Mouse (Mus musculus): ENCODE measurements around the gene Plk3. TPM values are rescaled to one million over a fixed set of nuclear protein-coding genes. Genes with fewer than 3 reads are reported as not detected.

Plk3 gene
- polyA plus RNA-seq, 1 experiment, result 2.5 TPM

DNA sequence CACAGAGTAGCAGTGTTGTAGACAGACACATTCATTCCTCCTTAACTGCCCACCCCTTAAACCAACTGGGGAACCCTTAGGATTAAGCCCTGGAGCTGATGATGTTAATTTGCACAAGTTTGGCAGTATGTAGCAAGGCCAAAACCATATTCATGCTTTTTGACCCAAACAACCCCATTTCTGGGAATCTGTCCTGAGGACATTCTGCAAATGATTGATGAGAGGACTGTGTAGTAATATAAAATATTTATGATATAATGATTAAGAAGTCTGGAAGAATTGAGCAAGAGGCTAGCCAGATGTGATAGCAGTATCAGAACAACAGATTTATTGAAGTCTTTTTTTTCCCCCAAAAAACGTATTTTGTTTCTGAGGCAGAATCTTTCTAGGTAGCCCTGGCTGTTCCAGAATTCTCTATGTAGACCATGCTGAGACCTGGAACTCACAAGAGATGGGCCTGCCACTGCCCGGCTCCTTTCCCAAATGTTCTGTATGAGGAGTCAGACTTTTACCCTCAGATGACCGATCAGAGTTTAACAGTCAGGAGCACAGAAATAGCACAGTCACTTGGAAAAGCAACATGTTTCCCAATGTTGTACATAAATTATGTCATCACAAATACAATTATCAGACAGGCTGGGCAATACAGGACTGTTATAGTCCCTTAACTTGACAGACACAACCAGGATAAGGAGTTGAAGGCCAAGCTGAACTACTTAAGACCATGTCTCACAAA, 39.0 kb downstream of the Plk3 start:
- Histone ChIP-seq H3K27ac (replicated peaks; ENCODE audit: low read depth, low read length) (peak overlapping the region; percentile 75; the same call in 1 of the 2 replicates), H3K4me3 (ENCODE audit: insufficient read depth, low read depth, low read length) (no peak overlapping the region), H3K4me1 (ENCODE audit: control insufficient read depth, insufficient read depth, insufficient read length, low read length) (peaks cover 11% of the 10 kb centered on the region)

GRCm38 (mm10) chr4:117090586-117090985, 43.2 kb downstream of the Plk3 start:
- no peaks in the 10 kb centered on the region; the same call in 1 of the 2 replicates for H3K4me1 ChIP-seq (ENCODE audit: control insufficient read depth, insufficient read depth, insufficient read length, low read length)
- H3K27ac ChIP-seq (replicated peaks; ENCODE audit: low read depth, low read length), result no peak overlapping the region
- no peak overlapping the region for H3K4me3 ChIP-seq (ENCODE audit: insufficient read depth, low read depth, low read length)

GRCm38 (mm10) chr4:117087948-117088640, 45.7 kb downstream of the Plk3 start:
- Histone ChIP-seq H3K4me1 (ENCODE audit: control insufficient read depth, insufficient read depth, insufficient read length, low read length) (no peaks in the 10 kb centered on the region), H3K27ac (replicated peaks; ENCODE audit: low read depth, low read length) (no peak overlapping the region), H3K4me3 (ENCODE audit: insufficient read depth, low read depth, low read length) (no peak overlapping the region)

Other genes with a start within 250 kb of the Plk3 start
- 97.3 and 145 TPM in 2 replicates for gene Urod, start 139.6 kb downstream of the Plk3 start, polyA plus RNA-seq (2012; ENCODE audit: insufficient read depth, insufficient read length, missing spikeins)
- gene Hectd3, start 138.6 kb downstream of the Plk3 start, polyA plus RNA-seq (2012; ENCODE audit: insufficient read depth, insufficient read length, missing spikeins), result 12.9 and 15.5 TPM in 2 replicates
- gene Eif2b3, start 114.6 kb downstream of the Plk3 start, polyA plus RNA-seq (2012; ENCODE audit: insufficient read depth, insufficient read length, missing spikeins), result 22.6 TPM in 2 replicates
- gene Ptch2, start 37.9 kb downstream of the Plk3 start, polyA plus RNA-seq (2012; ENCODE audit: insufficient read depth, insufficient read length, missing spikeins), result 1.2 and 1.5 TPM in 2 replicates
- gene Btbd19, start 8.2 kb downstream of the Plk3 start, polyA plus RNA-seq (2012; ENCODE audit: insufficient read depth, insufficient read length, missing spikeins), result 1.8 TPM in 1 of 2 replicates, not detected in the other
- not detected in 2 replicates for gene Tctex1d4, start 7.2 kb downstream of the Plk3 start, polyA plus RNA-seq (2012; ENCODE audit: insufficient read depth, insufficient read length, missing spikeins)
- gene Rps8, start 22.3 kb upstream of the Plk3 start, polyA plus RNA-seq (2012; ENCODE audit: insufficient read depth, insufficient read length, missing spikeins), result 544 and 683 TPM in 2 replicates
- gene Kif2c, start 48.7 kb upstream of the Plk3 start, polyA plus RNA-seq (2012; ENCODE audit: insufficient read depth, insufficient read length, missing spikeins), result not detected in 2 replicates
- 26.6 and 35.1 TPM in 2 replicates for gene Tmem53, start 118.0 kb upstream of the Plk3 start, polyA plus RNA-seq (2012; ENCODE audit: insufficient read depth, insufficient read length, missing spikeins)
- not detected in 2 replicates for gene Armh1, start 118.2 kb upstream of the Plk3 start, polyA plus RNA-seq (2012; ENCODE audit: insufficient read depth, insufficient read length, missing spikeins)